Mouse (Mus musculus) hindbrain, postnatal 0 days (tissue): Measurements from ENCODE around the gene Zfp830. TPM values are rescaled to one million over a fixed set of nuclear protein-coding genes. Genes with fewer than 3 reads are reported as not detected.
A peak's percentile ranks its signal among the peaks of the same experiment; 100 is the strongest.

Experiments used
- ATAC-seq: fragments of 200-750 bp; cut with Nextera tagmentation; 2 replicates; pipeline ENCODE4 v1.8.0; 2017; ENCODE audit warnings: mild to moderate bottlenecking, moderate TSS enrichment, moderate library complexity
- DNase-seq: peaks from one replicate; pipeline ENCODE4 v3.0.0-alpha.2; 2015; ENCODE audit warnings: low spot score
- H3K27ac ChIP-seq: fragments of 300-500 bp; sonication (generic); 2 replicates; pipeline ENCODE4 v1.5.1; 2014; ENCODE audit warnings: mild to moderate bottlenecking
- H3K27me3 ChIP-seq: fragments of 300-500 bp; sonication (generic); 2 replicates; pipeline ENCODE4 v1.6.1; 2014; ENCODE audit warnings: low read length, mixed read lengths; ENCODE audit not compliant: insufficient read depth
- H3K36me3 ChIP-seq: fragments of 300-500 bp; sonication (generic); 2 replicates; pipeline ENCODE4 v1.6.1; 2014; ENCODE audit warnings: low read length, mixed read lengths; ENCODE audit not compliant: insufficient read depth
- H3K4me1 ChIP-seq: fragments of 300-500 bp; sonication (generic); 2 replicates; pipeline ENCODE4 v1.6.1; 2014; ENCODE audit warnings: antibody characterized with exemption, low read length, mixed read lengths; ENCODE audit not compliant: insufficient read depth
- H3K4me2 ChIP-seq: fragments of 300-500 bp; sonication (generic); 2 replicates; pipeline ENCODE4 v1.6.1; 2014; ENCODE audit warnings: low read depth, mild to moderate bottlenecking, low read length, moderate library complexity, mixed read lengths
- H3K4me3 ChIP-seq: fragments of 300-500 bp; sonication (generic); 2 replicates; pipeline ENCODE4 v1.5.1; 2014; ENCODE audit warnings: low read length
- H3K9ac ChIP-seq: fragments of 300-500 bp; sonication (generic); replicated peaks from 2 replicates; pipeline ENCODE4 v1.6.1; 2014; ENCODE audit warnings: mild to moderate bottlenecking, low read length, moderate library complexity, mixed read lengths
- H3K9me3 ChIP-seq: fragments of 300-500 bp; sonication (generic); 2 replicates; pipeline ENCODE4 v1.6.1; 2016; ENCODE audit warnings: low read length, mixed read lengths
- CTCF ChIP-seq: IDR thresholded peaks from 2 replicates; pipeline ENCODE4 v1.5.1; 2016; ENCODE audit warnings: antibody characterized with exemption, control low read depth, low read depth
- WGBS: fragments of 180-500 bp; shearing (Covaris S2); extraction: QIAGEN DNeasy Blood & Tissue Kit; methylation state at CpG from one replicate; pipeline ENCODE4 v1.1.7; 2014; 5-methylcytosine and 5-hydroxymethylcytosine counted together
- polyA plus RNA-seq: library from polyadenylated mRNA; unstranded; fragments of >200 nt; fragmentation: Nextera tagmentation; extraction: Ambion mirVana; gene quantifications from 2 replicates; pipeline ENCODE4 v1.2.1, GENCODE M21; 2015
- total RNA-seq: library from RNA; depleted of rRNA; stranded (reverse); fragments of >200 nt; gene quantifications from 2 replicates; pipeline ENCODE4 v1.2.3, GENCODE M21; 2014; rRNA removed

Gene Zfp830
- total RNA-seq, result 7.9 and 14.5 TPM in 2 replicates
- 17.4 and 18.6 TPM in 2 replicates for polyA plus RNA-seq

- Histone ChIP-seq H3K9ac (peak within 1 kb of the TSS; percentile 79), H3K36me3 (no peaks in the 10 kb centered on the region), H3K4me2 (peak within 1 kb of the TSS; percentile 99), H3K27me3 (no peaks in the 10 kb centered on the region), H3K27ac (peak within 1 kb of the TSS; percentile 90), H3K4me1 (peaks cover 19% of the 10 kb centered on the region), H3K9me3 (no peaks in the 10 kb centered on the region), H3K4me3 (peak within 1 kb of the TSS; percentile 77)
- WGBS, result under 1% methylated on average over 44 of the region's 44 CpGs
- TF ChIP-seq CTCF, result peak; percentile 23
- DNase-seq, result peak; percentile 98
- peak; percentile 99 for ATAC-seq
These were observed at the start of gene Zfp830, which contains the start of gene Cct6b for GRCm38 (mm10) chr11:82763742-82764437. Gene Zfp830 (plus strand): TSS chr11:82764345. Gene Cct6b (minus strand): TSS chr11:82764321.

- Histone ChIP-seq H3K9me3 (no peaks in the 10 kb centered on the region), H3K9ac (no peak overlapping the region), H3K36me3 (no peaks in the 10 kb centered on the region), H3K4me3 (no peak overlapping the region), H3K4me2 (no peak overlapping the region), H3K27me3 (no peaks in the 10 kb centered on the region), H3K4me1 (no peaks in the 10 kb centered on the region), H3K27ac (no peak overlapping the region)
- ATAC-seq (no peak), DNase-seq (no peak)
- 78% methylated on average over 12 of the region's 12 CpGs for WGBS
- no peak for TF ChIP-seq CTCF
These were observed 44.9 kb upstream of the Zfp830 start for GRCm38 (mm10) chr11:82719294-82719693.

- H3K27ac ChIP-seq, result no peak overlapping the region
- no peaks in the 10 kb centered on the region for H3K36me3 ChIP-seq
- WGBS, result 98% methylated on average over 2 of the region's 2 CpGs
- H3K9ac ChIP-seq, result no peak overlapping the region
- no peak for DNase-seq
- H3K4me3 ChIP-seq, result no peak overlapping the region
- ATAC-seq, result no peak
- H3K4me2 ChIP-seq, result no peak overlapping the region
- peak; percentile 46 for TF ChIP-seq CTCF
- H3K27me3 ChIP-seq, result no peaks in the 10 kb centered on the region
- H3K4me1 ChIP-seq, result no peaks in the 10 kb centered on the region
- H3K9me3 ChIP-seq, result no peaks in the 10 kb centered on the region; the same call in 1 of the 2 replicates
These were observed 37.3 kb upstream of the Zfp830 start for GRCm38 (mm10) chr11:82726862-82727261.

GRCm38 (mm10) chr11:82734227-82734626 lies 29.9 kb upstream of the Zfp830 start:
- no peak for DNase-seq

DNA sequence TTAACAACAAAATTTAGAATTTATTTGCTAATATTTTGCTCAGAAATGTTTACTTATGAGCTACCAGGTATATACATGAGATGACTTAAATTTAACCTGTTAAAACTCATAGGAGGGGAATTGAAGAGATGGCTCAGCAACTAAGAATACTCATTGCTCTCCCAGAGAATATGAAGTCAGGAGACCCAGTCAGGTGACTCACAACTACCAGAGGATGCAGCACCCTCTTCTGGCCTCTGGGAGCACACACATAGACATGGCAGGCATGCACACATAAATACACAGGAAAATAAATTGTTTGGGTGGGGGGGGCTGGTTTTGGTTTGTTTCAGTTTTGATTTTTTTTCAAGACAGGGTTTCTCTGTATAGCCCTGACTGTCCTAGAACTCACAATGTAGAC lies 25.1 kb upstream of the Zfp830 start:
- H3K4me3 ChIP-seq, result no peak overlapping the region
- ATAC-seq (no peak), DNase-seq (no peak)
- no peaks in the 10 kb centered on the region for H3K4me1 ChIP-seq
- no peaks in the 10 kb centered on the region for H3K27me3 ChIP-seq
- no peak overlapping the region for H3K27ac ChIP-seq
- H3K4me2 ChIP-seq, result no peak overlapping the region
- H3K9me3 ChIP-seq, result no peaks in the 10 kb centered on the region
- no peak overlapping the region for H3K9ac ChIP-seq
- H3K36me3 ChIP-seq, result no peaks in the 10 kb centered on the region
- no peak; the same call in 1 of the 2 replicates for TF ChIP-seq CTCF

More at GRCm38 (mm10) chr11:82734227-82734626, 29.9 kb upstream of the Zfp830 start:
- Histone ChIP-seq H3K27me3 (no peaks in the 10 kb centered on the region), H3K36me3 (no peaks in the 10 kb centered on the region), H3K9ac (no peak overlapping the region), H3K9me3 (no peaks in the 10 kb centered on the region), H3K4me1 (no peaks in the 10 kb centered on the region), H3K4me3 (no peak overlapping the region), H3K4me2 (no peak overlapping the region), H3K27ac (no peak overlapping the region)
- ATAC-seq, result no peak
- no peak; the same call in 1 of the 2 replicates for TF ChIP-seq CTCF

DNA sequence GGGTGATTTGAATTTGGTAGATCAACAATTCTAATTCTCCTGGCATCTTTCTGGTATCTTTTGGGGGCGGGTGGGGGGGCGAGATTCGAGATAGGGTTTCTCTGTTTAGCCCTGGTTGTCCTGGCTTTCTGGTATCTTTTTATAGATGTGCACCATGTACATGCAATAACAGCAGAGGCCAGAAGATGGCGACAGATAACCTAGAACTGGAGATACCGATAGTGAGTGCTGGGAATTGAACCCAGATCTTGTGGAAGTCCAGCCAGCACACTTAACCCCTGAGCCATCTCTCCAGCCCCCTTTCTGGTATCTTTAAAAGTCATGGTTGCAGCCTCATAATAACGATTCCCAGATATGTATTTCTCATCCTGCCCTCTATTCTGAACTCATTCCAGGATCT lies 18.0 kb upstream of the Zfp830 start:
- no peaks in the 10 kb centered on the region for H3K9me3 ChIP-seq
- H3K36me3 ChIP-seq, result no peaks in the 10 kb centered on the region
- 34% methylated on average over 6 of the region's 6 CpGs for WGBS
- H3K4me1 ChIP-seq, result no peaks in the 10 kb centered on the region
- DNase-seq (peak; percentile 12), ATAC-seq (no peak)
- peak; percentile 53 for TF ChIP-seq CTCF
- H3K27me3 ChIP-seq, result no peaks in the 10 kb centered on the region
- no peak overlapping the region for H3K4me3 ChIP-seq
- no peak overlapping the region for H3K27ac ChIP-seq
- no peak overlapping the region for H3K9ac ChIP-seq
- no peak overlapping the region for H3K4me2 ChIP-seq

GRCm38 (mm10) chr11:82746857-82747366 lies 17.2 kb upstream of the Zfp830 start:
- H3K4me1 ChIP-seq, result no peaks in the 10 kb centered on the region
- H3K36me3 ChIP-seq, result no peaks in the 10 kb centered on the region
- ATAC-seq (no peak), DNase-seq (no peak)
- 85% methylated on average over 8 of the region's 8 CpGs for WGBS
- no peak overlapping the region for H3K4me3 ChIP-seq
- no peaks in the 10 kb centered on the region for H3K9me3 ChIP-seq
- no peaks in the 10 kb centered on the region for H3K27me3 ChIP-seq
- H3K4me2 ChIP-seq, result no peak overlapping the region
- TF ChIP-seq CTCF, result no peak
- H3K27ac ChIP-seq, result no peak overlapping the region
- no peak overlapping the region for H3K9ac ChIP-seq
